Mouse (Mus musculus) myocyte (in vitro differentiated cells): ENCODE results near the gene Sox18.

ENCODE experiments used
- CEBPB ChIP-seq: IDR thresholded peaks from 2 replicates; pipeline ENCODE4 v1.6.1; 2011; ENCODE audit warnings: mild to moderate bottlenecking, moderate library complexity; ENCODE audit not compliant: poor library complexity, insufficient read depth, severe bottlenecking
- E2F4 ChIP-seq: IDR thresholded peaks from one replicate; pipeline ENCODE4 v1.6.1; 2011; ENCODE audit warnings: mild to moderate bottlenecking, control low read depth, moderate library complexity; ENCODE audit not compliant: insufficient read depth
- MAX ChIP-seq: IDR thresholded peaks from one replicate; pipeline ENCODE4 v1.6.1; 2011; ENCODE audit warnings: low read depth, mild to moderate bottlenecking, control low read depth
- MYOG ChIP-seq, 3 experiments: IDR thresholded peaks; one replicate each; pipeline ENCODE4 v1.6.1; 2011; ENCODE audit warnings: control low read depth in 2 of 3, low read depth in 2 of 3, mild to moderate bottlenecking in 2 of 3; ENCODE audit not compliant: insufficient read length in 2 of 3, control insufficient read depth in 1 of 3, insufficient read depth in 1 of 3
- POLR2A ChIP-seq: IDR thresholded peaks from one replicate; pipeline ENCODE4 v1.6.1; 2011; ENCODE audit warnings: low read depth, mild to moderate bottlenecking, control low read depth, moderate library complexity; ENCODE audit not compliant: insufficient read length
- POLR2AphosphoS2 ChIP-seq: IDR thresholded peaks from one replicate; pipeline ENCODE4 v1.6.1; 2011; ENCODE audit warnings: low read depth, control low read depth; ENCODE audit not compliant: insufficient read length
- REST ChIP-seq: IDR thresholded peaks from one replicate; pipeline ENCODE4 v1.6.1; 2011; ENCODE audit warnings: mild to moderate bottlenecking, control low read depth, moderate library complexity; ENCODE audit not compliant: insufficient read depth, insufficient read length
- SRF ChIP-seq: IDR thresholded peaks from one replicate; pipeline ENCODE4 v1.6.1; 2011; ENCODE audit warnings: low read depth; ENCODE audit not compliant: control insufficient read depth, insufficient read length
- TCF12 ChIP-seq: IDR thresholded peaks from one replicate; pipeline ENCODE4 v1.6.1; 2011; ENCODE audit warnings: mild to moderate bottlenecking, control low read depth; ENCODE audit not compliant: poor library complexity, insufficient read depth, severe bottlenecking
- TCF3 ChIP-seq: IDR thresholded peaks from one replicate; pipeline ENCODE4 v1.6.1; 2011; ENCODE audit warnings: low read depth, control low read depth; ENCODE audit not compliant: insufficient read length
- USF1 ChIP-seq: IDR thresholded peaks from one replicate; pipeline ENCODE4 v1.6.1; 2011; ENCODE audit warnings: low read depth, mild to moderate bottlenecking, control low read depth, moderate library complexity

DNA sequence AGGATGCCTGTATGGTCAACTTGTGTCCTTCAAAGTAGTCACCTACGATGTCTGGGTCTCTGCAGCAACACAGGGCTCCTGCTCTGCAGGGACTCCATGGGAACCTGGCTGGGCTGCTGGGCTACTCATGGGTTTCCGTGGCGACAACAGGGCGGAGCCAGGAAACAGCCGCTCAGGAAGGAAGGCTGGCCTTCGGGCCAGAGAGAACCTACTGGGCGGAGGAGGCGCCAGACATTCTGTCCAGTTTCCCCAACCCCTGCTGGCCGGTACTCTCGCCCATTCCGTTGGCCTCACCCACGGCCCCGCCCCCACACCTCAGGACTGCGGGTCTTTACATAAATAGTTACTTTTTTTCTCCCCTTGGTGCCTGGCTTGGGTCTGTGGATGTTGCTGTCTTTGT lies 4.0 kb upstream of the Sox18 start:
- TF ChIP-seq POLR2A = peak; percentile 50
- TF ChIP-seq POLR2AphosphoS2 = no peak
- no peak for TF ChIP-seq TCF12
- no peak for TF ChIP-seq USF1
- TF ChIP-seq SRF = no peak
- TF ChIP-seq MAX = no peak
- TF ChIP-seq CEBPB = no peak
- TF ChIP-seq MYOG (IDR thresholded peaks at IDR 0.05; ENCODE audit: control insufficient read depth in 1 of 3, insufficient read depth in 1 of 3, insufficient read length in 2 of 3, low read depth in 2 of 3) = no peak
- no peak for TF ChIP-seq E2F4
- TF ChIP-seq TCF3 = no peak
- no peak for TF ChIP-seq REST
